Mouse (Mus musculus) hindbrain, postnatal 0 days (tissue): Measurements from ENCODE around the gene Cldnd1. TPM values are rescaled to one million over a fixed set of nuclear protein-coding genes. Genes with fewer than 3 reads are reported as not detected.

Experiments used
- ATAC-seq: fragments of 200-750 bp; cut with Nextera tagmentation; 2 replicates; pipeline ENCODE4 v1.8.0; 2017; ENCODE audit warnings: mild to moderate bottlenecking, moderate TSS enrichment, moderate library complexity
- DNase-seq: peaks from one replicate; pipeline ENCODE4 v3.0.0-alpha.2; 2015; ENCODE audit warnings: low spot score
- H3K27ac ChIP-seq: fragments of 300-500 bp; sonication (generic); 2 replicates; pipeline ENCODE4 v1.5.1; 2014; ENCODE audit warnings: mild to moderate bottlenecking
- H3K27me3 ChIP-seq: fragments of 300-500 bp; sonication (generic); 2 replicates; pipeline ENCODE4 v1.6.1; 2014; ENCODE audit warnings: low read length, mixed read lengths; ENCODE audit not compliant: insufficient read depth
- H3K36me3 ChIP-seq: fragments of 300-500 bp; sonication (generic); 2 replicates; pipeline ENCODE4 v1.6.1; 2014; ENCODE audit warnings: low read length, mixed read lengths; ENCODE audit not compliant: insufficient read depth
- H3K4me1 ChIP-seq: fragments of 300-500 bp; sonication (generic); 2 replicates; pipeline ENCODE4 v1.6.1; 2014; ENCODE audit warnings: antibody characterized with exemption, low read length, mixed read lengths; ENCODE audit not compliant: insufficient read depth
- H3K4me2 ChIP-seq: fragments of 300-500 bp; sonication (generic); 2 replicates; pipeline ENCODE4 v1.6.1; 2014; ENCODE audit warnings: low read depth, mild to moderate bottlenecking, low read length, moderate library complexity, mixed read lengths
- H3K4me3 ChIP-seq: fragments of 300-500 bp; sonication (generic); 2 replicates; pipeline ENCODE4 v1.5.1; 2014; ENCODE audit warnings: low read length
- H3K9ac ChIP-seq: fragments of 300-500 bp; sonication (generic); replicated peaks from 2 replicates; pipeline ENCODE4 v1.6.1; 2014; ENCODE audit warnings: mild to moderate bottlenecking, low read length, moderate library complexity, mixed read lengths
- H3K9me3 ChIP-seq: fragments of 300-500 bp; sonication (generic); 2 replicates; pipeline ENCODE4 v1.6.1; 2016; ENCODE audit warnings: low read length, mixed read lengths
- CTCF ChIP-seq: IDR thresholded peaks from 2 replicates; pipeline ENCODE4 v1.5.1; 2016; ENCODE audit warnings: antibody characterized with exemption, control low read depth, low read depth
- WGBS: fragments of 180-500 bp; shearing (Covaris S2); extraction: QIAGEN DNeasy Blood & Tissue Kit; methylation state at CpG from one replicate; pipeline ENCODE4 v1.1.7; 2014; 5-methylcytosine and 5-hydroxymethylcytosine counted together
- polyA plus RNA-seq: library from polyadenylated mRNA; unstranded; fragments of >200 nt; fragmentation: Nextera tagmentation; extraction: Ambion mirVana; gene quantifications from 2 replicates; pipeline ENCODE4 v1.2.1, GENCODE M21; 2015
- total RNA-seq: library from RNA; depleted of rRNA; stranded (reverse); fragments of >200 nt; gene quantifications from 2 replicates; pipeline ENCODE4 v1.2.3, GENCODE M21; 2014

Cldnd1 gene
- total and polyA plus RNA-seq, 2 experiments from 2014 or later = 62.9 to 159 TPM

- H3K4me1 ChIP-seq = no peaks in the 10 kb centered on the region
- no peak overlapping the region for H3K4me2 ChIP-seq
- no peaks in the 10 kb centered on the region for H3K36me3 ChIP-seq
- H3K27me3 ChIP-seq = no peaks in the 10 kb centered on the region
- no peak overlapping the region for H3K4me3 ChIP-seq
- 91% methylated on average over 2 of the region's 2 CpGs for WGBS
- no peak for TF ChIP-seq CTCF
- H3K9me3 ChIP-seq = no peaks in the 10 kb centered on the region
- no peak for ATAC-seq
- no peak overlapping the region for H3K27ac ChIP-seq
- H3K9ac ChIP-seq = no peak overlapping the region
- no peak for DNase-seq
Measured at GRCm38 (mm10) chr16:58722292-58722691, 5.4 kb upstream of the Cldnd1 start.

DNA sequence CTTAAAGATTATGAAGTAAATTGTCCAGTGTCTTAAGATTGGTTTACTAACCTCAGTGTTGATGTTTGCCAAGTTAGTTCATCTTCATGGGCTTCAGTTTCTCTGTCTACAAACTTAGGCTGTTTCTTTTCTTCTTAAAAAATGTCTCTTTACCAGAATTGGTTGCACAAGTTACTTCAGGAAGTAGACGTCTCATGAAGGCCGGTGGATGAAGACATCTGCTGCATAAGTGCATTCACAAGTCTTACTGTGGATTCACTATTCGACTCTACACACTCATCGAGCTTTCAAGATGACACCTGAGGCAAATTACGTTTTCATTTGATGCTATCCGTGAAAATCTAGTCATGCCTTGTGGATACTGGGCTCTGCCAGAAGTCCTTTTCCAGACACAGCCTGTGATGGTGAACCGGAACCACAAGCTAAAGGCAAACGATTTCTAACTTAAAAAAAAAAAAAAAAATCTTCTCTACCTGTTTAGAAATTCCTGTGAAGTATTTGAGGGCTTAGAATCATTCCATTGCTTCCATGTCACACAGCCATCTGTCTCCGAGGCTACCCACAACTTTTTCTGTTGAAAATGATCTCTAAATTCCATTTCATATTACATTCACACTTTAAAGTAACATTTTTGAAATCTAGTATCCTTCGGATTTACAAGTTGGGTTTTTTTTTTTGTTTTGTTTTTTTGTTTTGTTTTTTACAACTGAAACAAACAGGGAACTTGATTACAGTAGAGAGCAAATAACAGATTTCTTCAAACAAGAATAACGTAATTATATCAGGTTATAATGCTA is 832 bp upstream of the Cldnd1 start:
- no peaks in the 10 kb centered on the region for H3K4me1 ChIP-seq
- peak overlapping the region; percentile 65 for H3K4me2 ChIP-seq
- WGBS = 80% methylated on average over 11 of the region's 11 CpGs
- no peaks in the 10 kb centered on the region for H3K9me3 ChIP-seq
- no peak for DNase-seq
- peaks cover 18% of the 10 kb centered on the region for H3K36me3 ChIP-seq
- ATAC-seq = no peak
- no peaks in the 10 kb centered on the region for H3K27me3 ChIP-seq
- TF ChIP-seq CTCF = no peak
- peak overlapping the region; percentile 81; the same call in 1 of the 2 replicates for H3K9ac ChIP-seq
- peak overlapping the region; percentile 92 for H3K4me3 ChIP-seq
- H3K27ac ChIP-seq = no peak overlapping the region

DNA sequence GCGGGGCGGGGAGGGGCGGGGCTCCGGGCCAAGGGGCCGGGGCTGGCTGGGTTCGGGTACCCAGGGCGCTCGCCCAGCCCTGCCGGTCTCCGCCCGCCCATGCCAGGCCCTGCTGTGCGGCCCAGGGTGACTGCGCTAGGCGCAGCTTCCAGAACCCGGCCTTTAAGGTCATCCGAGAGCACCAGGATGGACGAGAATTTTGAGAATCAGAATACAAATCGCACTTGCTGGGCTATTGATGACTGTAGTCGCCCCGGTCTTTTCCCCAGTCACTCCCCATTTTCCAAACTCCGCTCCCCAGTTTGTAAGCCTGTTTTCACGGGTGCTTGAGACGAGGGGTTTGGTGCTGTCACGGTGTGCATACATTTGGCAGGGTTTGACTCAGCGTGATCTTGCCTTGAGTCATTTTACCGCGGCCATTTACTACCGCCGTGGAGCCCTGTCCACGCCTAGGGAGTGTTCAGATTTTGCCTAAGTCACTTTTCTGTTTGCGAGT is 514 bp downstream of the Cldnd1 start:
- H3K9me3 ChIP-seq = no peaks in the 10 kb centered on the region
- H3K36me3 ChIP-seq = peaks cover 31% of the 10 kb centered on the region
- H3K4me2 ChIP-seq = peak overlapping the region; percentile 65
- peak overlapping the region; percentile 92 for H3K4me3 ChIP-seq
- no peaks in the 10 kb centered on the region for H3K27me3 ChIP-seq
- H3K4me1 ChIP-seq = no peaks in the 10 kb centered on the region
- peak; percentile 91 for ATAC-seq
- peak overlapping the region; percentile 81 for H3K9ac ChIP-seq
- peak; percentile 51 for DNase-seq
- TF ChIP-seq CTCF = no peak
- peak overlapping the region; percentile 80 for H3K27ac ChIP-seq
- under 1% methylated on average over 29 of the region's 31 CpGs for WGBS

DNA sequence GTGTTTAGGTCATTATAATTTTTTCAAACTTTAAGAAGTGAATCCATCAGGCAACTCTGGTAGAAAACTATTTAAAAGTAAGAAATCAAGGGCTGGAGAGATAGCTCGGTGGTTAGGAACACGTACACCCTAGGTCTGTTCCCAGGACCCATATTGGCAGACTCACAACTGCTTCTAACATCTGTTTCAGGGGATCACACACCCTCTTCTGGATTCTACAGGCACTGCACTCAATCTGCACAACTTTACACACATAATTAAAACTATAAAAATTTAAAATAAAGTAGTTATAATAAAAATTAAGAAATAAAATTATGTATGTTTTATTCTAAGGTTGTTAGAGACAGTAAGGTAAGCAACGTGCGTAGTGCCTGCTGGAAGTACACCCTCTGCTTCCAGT is 10.5 kb downstream of the Cldnd1 start:
- no peak for DNase-seq
- Histone ChIP-seq H3K9ac (no peak overlapping the region), H3K4me1 (no peaks in the 10 kb centered on the region), H3K4me2 (no peak overlapping the region), H3K4me3 (no peak overlapping the region), H3K27ac (no peak overlapping the region), H3K27me3 (no peaks in the 10 kb centered on the region), H3K9me3 (no peaks in the 10 kb centered on the region), H3K36me3 (peaks cover 9% of the 10 kb centered on the region; the same call in 1 of the 2 replicates)
- no peak for TF ChIP-seq CTCF
- ATAC-seq = no peak
- WGBS = 82% methylated on average over 4 of the region's 4 CpGs

- WGBS = 96% methylated on average over 1 of the region's 1 CpGs
Measured at GRCm38 (mm10) chr16:58738800-58739199, 11.1 kb downstream of the Cldnd1 start.

DNA sequence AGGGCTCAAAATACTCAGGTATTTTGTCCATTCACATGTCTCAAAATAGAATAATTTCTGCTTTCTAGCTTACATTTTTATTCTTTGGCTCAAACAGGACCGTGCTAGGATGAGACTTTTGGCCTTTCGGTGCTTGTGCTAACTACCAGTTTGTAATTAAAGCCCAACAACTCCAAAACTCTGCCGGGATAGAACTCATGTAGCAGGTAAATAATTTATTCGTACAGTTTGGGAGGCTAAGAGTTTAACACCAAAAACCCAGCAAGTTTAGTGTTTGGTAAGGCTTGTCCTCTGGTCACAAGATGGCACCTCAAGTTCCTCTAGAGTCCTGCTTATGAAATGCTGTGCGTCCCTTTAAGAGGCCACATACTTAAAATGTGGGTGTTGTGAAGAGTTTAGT is 13.0 kb downstream of the Cldnd1 start:
- Histone ChIP-seq H3K27me3 (no peaks in the 10 kb centered on the region), H3K4me3 (no peak overlapping the region), H3K27ac (no peak overlapping the region), H3K9ac (no peak overlapping the region), H3K9me3 (no peaks in the 10 kb centered on the region), H3K4me2 (no peak overlapping the region), H3K4me1 (no peaks in the 10 kb centered on the region), H3K36me3 (no peaks in the 10 kb centered on the region)
- 95% methylated on average over 5 of the region's 5 CpGs for WGBS
- TF ChIP-seq CTCF = no peak
- ATAC-seq = no peak
- DNase-seq = no peak

More at GRCm38 (mm10) chr16:58738800-58739199, 11.1 kb downstream of the Cldnd1 start:
- no peak for TF ChIP-seq CTCF
- H3K27ac ChIP-seq = no peak overlapping the region
- no peak overlapping the region for H3K4me2 ChIP-seq
- no peak for DNase-seq
- H3K36me3 ChIP-seq = 0 out of 2 replicates have a peak, but pooled peaks cover 4% of the 10 kb centered on the region
- ATAC-seq = no peak
- H3K9me3 ChIP-seq = no peaks in the 10 kb centered on the region
- no peaks in the 10 kb centered on the region for H3K27me3 ChIP-seq
- H3K9ac ChIP-seq = no peak overlapping the region
- H3K4me3 ChIP-seq = no peak overlapping the region
- no peaks in the 10 kb centered on the region for H3K4me1 ChIP-seq

- WGBS = 82% methylated on average over 4 of the region's 4 CpGs
- no peak overlapping the region for H3K4me2 ChIP-seq
- no peak overlapping the region for H3K9ac ChIP-seq
- ATAC-seq (no peak), DNase-seq (no peak)
- TF ChIP-seq CTCF = no peak
- H3K36me3 ChIP-seq = no peaks in the 10 kb centered on the region
- H3K4me1 ChIP-seq = no peaks in the 10 kb centered on the region
- no peak overlapping the region for H3K27ac ChIP-seq
- no peaks in the 10 kb centered on the region for H3K27me3 ChIP-seq
- no peak overlapping the region for H3K4me3 ChIP-seq
- H3K9me3 ChIP-seq = no peaks in the 10 kb centered on the region
Measured at GRCm38 (mm10) chr16:58746715-58747114, 19.0 kb downstream of the Cldnd1 start.
